Mouse (Mus musculus) olfactory bulb, adult 2 months (tissue): ENCODE measurements around the gene Tmem102. TPM values are rescaled to one million over a fixed set of nuclear protein-coding genes. Genes with fewer than 3 reads are reported as not detected.

Experiments
- H3K27ac ChIP-seq: fragments of 200-500 bp; 2 replicates; pipeline ENCODE4 v1.5.1; 2012; ENCODE audit warnings: low read depth, low read length; ENCODE audit not compliant: insufficient read depth
- H3K4me1 ChIP-seq: fragments of 200-500 bp; 2 replicates; pipeline ENCODE4 v1.6.1; 2012; ENCODE audit warnings: low read length; ENCODE audit not compliant: control insufficient read depth, insufficient read depth
- H3K4me3 ChIP-seq: fragments of 200-500 bp; 2 replicates; pipeline ENCODE4 v1.5.1; 2012; ENCODE audit warnings: mild to moderate bottlenecking, low read depth, low read length, moderate library complexity; ENCODE audit not compliant: insufficient read depth
- CTCF ChIP-seq: fragments of 200-500 bp; IDR thresholded peaks from 2 replicates; pipeline ENCODE4 v1.5.1; 2012; ENCODE audit warnings: low read depth, mild to moderate bottlenecking, low read length, moderate library complexity; ENCODE audit not compliant: insufficient read depth
- POLR2A ChIP-seq: fragments of 200-500 bp; IDR thresholded peaks from 2 replicates; pipeline ENCODE4 v1.6.1; 2012; ENCODE audit warnings: mild to moderate bottlenecking, low read depth, low read length, moderate library complexity; ENCODE audit not compliant: insufficient read depth
- WGBS: fragments of 180-500 bp; shearing (Covaris S2); methylation state at CpG from one replicate; pipeline ENCODE4 v1.1.7; 2018; 5-methylcytosine and 5-hydroxymethylcytosine counted together
- polyA plus RNA-seq: library from polyadenylated mRNA; stranded (reverse); fragments of >200 nt; gene quantifications from 2 replicates; pipeline ENCODE4 v1.2.4, GENCODE M21; 2012; ENCODE audit warnings: low replicate concordance; ENCODE audit not compliant: missing spikeins, insufficient read depth, insufficient read length

The Tmem102 gene
- polyA plus RNA-seq, 1 experiment = not detected

GRCm38 (mm10) chr11:69766126-69766609, 39.3 kb downstream of the Tmem102 start:
- peak overlapping the region; percentile 96 for H3K27ac ChIP-seq
- under 1% methylated on average over 36 of the region's 37 CpGs for WGBS
- peak overlapping the region; percentile 99 for H3K4me3 ChIP-seq
- peaks cover 23% of the 10 kb centered on the region for H3K4me1 ChIP-seq
- TF ChIP-seq POLR2A = 0 out of 2 replicates have a peak, but pooled peaks have one; percentile 24
- no peak for TF ChIP-seq CTCF

- 11% methylated on average over 42 of the region's 55 CpGs for WGBS
- Histone ChIP-seq H3K4me3 (peak within 1 kb of the TSS; percentile 99), H3K27ac (peak within 1 kb of the TSS; percentile 96), H3K4me1 (peaks cover 28% of the 10 kb centered on the region)
- TF ChIP-seq CTCF = no peak
- TF ChIP-seq POLR2A = peak; percentile 30; the same call in 1 of the 2 replicates
These were observed 40.0 kb downstream of the Tmem102 start, which contains the start of gene Zbtb4 for GRCm38 (mm10) chr11:69765221-69766125. Gene Zbtb4, plus strand, starts transcription at chr11:69765912.

DNA sequence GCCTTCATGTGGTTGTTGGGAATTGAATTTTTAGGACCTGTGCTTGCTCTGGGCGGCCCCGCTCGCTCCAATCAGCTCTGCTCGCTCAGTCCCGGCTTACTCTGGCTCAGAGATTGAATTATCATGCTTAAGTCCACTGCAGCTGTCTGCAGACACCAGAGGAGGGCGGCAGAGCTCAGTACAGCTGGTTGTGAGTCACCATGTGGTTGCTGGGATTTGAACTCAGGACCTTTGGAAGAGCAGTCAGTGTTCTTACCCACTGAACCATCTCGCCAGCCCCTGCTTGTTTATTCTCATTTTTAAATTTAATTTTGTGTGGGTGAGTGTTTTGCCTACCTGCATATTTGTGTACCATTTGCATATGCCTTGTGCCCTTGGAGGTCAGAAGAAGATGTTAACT, 41.9 kb downstream of the Tmem102 start:
- H3K4me1 ChIP-seq = peaks cover 32% of the 10 kb centered on the region
- H3K27ac ChIP-seq = no peak overlapping the region
- 76% methylated on average over 7 of the region's 7 CpGs for WGBS
- TF ChIP-seq CTCF (no peak), POLR2A (no peak)
- H3K4me3 ChIP-seq = no peak overlapping the region

DNA sequence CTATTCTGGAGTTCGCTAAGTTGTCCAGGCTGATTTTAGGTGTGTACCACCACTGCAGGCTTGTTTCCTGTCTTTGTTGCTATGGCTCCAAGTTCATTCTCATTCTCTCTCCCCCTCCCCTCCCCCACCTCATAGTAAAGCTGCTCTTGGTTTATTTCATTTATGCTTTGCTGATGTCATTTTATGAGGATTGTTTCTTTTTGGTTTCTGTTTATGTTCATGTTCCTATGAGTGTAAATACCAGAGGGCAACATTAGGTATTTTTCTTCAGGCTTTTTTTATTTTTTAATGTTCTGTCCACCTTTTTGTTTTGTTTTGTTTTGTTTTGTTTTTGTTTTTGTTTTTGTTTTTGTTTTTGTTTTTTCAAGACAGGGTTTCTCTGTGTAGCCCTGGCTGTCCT, 43.6 kb downstream of the Tmem102 start, which contains the start of gene Slc35g3:
TSS of gene Slc35g3 (minus strand) at position 101 of the 400 bp plus-strand sequence.
- WGBS = 81% methylated on average over 1 of the region's 1 CpGs
- H3K27ac ChIP-seq = no peak within 1 kb of the TSS
- TF ChIP-seq POLR2A (no peak), CTCF (no peak)

DNA sequence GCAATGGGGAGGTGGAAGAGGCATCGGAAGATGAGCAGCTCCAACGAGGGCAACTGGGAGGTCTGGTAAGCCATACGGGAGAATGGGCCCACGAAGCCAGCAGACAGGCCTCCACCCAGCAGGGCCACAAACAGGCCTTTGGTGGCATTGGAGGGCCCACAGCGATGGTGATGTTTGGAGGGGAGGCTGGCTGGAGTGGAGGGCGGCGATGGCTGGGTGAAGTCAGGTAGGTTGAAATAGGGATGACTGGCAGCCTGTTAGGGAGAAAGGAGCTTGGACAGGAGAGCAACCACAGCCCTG, 44.6 kb downstream of the Tmem102 start:
- no peak overlapping the region for H3K27ac ChIP-seq
- H3K4me3 ChIP-seq = no peak overlapping the region
- TF ChIP-seq CTCF (no peak), POLR2A (no peak)
- 95% methylated on average over 7 of the region's 7 CpGs for WGBS
- peaks cover 17% of the 10 kb centered on the region for H3K4me1 ChIP-seq

More for the DNA sequence above, 43.6 kb downstream of the Tmem102 start, which contains the start of gene Slc35g3:
- no peak within 1 kb of the TSS for H3K4me3 ChIP-seq
- H3K4me1 ChIP-seq = peaks cover 18% of the 10 kb centered on the region

DNA sequence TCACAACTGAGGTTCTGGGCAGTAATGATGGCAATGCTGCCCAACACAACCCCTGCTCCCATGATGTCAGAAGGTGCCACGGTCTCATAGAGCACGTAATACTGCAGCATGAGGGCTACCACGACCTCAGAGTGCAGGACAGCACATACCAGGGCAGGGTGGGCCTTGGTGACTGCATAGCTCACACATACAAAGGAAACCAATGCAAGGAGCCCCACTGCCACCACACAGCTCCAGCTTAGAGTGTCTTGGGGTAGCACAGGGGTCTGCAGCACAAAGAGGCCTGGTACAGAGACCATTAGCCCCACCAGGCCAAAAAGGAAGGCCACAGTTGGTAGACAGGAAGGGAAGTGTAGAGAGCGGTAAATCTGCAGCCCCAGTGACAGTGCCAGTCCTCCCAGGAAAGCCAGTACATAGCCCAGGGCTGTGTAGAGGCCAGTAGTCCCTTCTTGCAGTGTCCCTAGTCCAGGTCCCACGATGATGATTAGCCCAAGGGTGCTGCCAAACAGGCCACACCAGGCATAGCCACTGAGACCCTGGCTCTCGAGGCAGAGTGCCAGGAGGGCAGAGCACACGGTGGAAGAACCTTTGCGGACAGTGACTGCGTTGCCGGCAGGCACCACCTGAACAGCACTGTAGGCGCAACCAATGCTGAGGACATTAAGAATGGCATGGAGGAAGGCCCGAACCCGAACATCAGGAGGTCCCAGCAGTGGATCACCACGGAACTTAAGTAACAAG, 45.1 kb downstream of the Tmem102 start:
- 82% methylated on average over 14 of the region's 14 CpGs for WGBS
- no peak for TF ChIP-seq POLR2A
- TF ChIP-seq CTCF = no peak

DNA sequence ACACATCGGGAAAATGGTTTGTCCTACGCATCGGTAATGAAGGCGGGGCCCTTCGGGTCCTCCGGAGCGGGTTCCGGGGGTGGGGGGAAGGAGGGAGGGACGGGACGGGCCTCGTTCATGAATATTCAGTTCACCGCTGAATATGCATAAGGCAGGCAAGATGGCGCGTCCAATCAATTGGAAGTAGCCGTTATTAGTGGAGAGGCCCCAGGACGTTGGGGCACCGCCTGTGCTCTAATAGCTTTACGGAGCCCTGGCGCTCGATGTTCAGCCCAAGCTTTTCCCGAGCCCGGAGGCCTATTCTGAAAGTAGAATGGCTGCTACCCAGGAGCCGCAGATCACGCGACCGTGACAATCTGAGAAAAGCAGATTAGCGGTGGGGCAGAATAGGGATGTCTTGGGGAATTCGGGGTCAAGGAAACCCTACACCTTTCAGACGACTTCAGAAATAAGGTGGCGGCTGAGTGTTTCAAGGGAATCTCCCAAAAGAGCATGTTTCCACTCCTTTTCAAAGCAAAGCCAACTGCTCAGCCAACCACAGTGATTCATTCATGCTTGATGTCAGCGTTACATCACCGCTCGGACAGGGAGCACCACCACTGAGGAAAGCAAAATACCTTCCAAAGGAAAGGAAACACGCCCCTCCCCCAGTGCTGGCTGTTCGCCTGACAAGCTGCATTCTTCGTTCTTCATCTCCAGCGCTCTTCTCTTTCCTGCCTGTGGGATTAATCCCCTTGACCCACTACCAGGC, 46.3 kb downstream of the Tmem102 start:
- peak overlapping the region; percentile 52 for H3K4me3 ChIP-seq
- peaks cover 16% of the 10 kb centered on the region for H3K4me1 ChIP-seq
- WGBS = under 1% methylated on average over 37 of the region's 37 CpGs
- TF ChIP-seq CTCF (no peak), POLR2A (peak; percentile 50; the same call in 1 of the 2 replicates)
- H3K27ac ChIP-seq = peak overlapping the region; percentile 96

More for the DNA sequence above, 45.1 kb downstream of the Tmem102 start:
- Histone ChIP-seq H3K4me3 (no peak overlapping the region), H3K4me1 (peaks cover 17% of the 10 kb centered on the region), H3K27ac (peak overlapping the region; percentile 96)

DNA sequence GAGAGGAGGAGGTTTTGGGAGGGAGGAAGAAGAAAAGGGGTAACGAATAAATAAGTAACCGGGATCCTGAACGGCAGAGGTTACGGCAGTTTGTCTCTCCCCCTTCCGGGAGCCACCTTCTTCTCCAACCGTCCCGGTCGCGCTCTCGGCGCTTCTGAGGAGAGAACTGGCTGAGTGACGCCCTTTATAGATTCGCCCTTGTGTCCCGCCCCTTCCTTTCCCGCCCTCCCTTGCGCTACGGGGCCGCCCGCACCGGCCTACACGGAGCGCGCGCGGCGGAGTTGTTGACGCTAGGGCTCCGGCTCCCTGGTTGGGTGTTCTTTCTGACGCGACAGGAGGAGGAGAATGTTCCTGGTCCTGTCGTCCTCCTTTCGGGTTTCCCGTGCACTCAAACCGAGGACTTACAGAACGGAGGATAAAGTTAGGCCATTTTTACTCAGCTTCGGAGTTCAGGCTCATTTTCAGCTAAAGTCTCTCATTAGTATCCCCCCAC, 46.9 kb downstream of the Tmem102 start, which contains the start of gene Polr2a:
TSS of gene Polr2a (minus strand) at position 160 of the 493 bp plus-strand sequence.
- peak; percentile 100 for TF ChIP-seq POLR2A
- no peak for TF ChIP-seq CTCF
- WGBS = under 1% methylated on average over 36 of the region's 36 CpGs

More for the DNA sequence above, 46.9 kb downstream of the Tmem102 start, which contains the start of gene Polr2a:
- Histone ChIP-seq H3K4me3 (peak within 1 kb of the TSS; percentile 52), H3K4me1 (peaks cover 16% of the 10 kb centered on the region), H3K27ac (peak within 1 kb of the TSS; percentile 96)
